Mouse (Mus musculus): ENCODE measurements at regions not wholly inside any gene's neighbourhood (a gene's known extent, or its start where the extent isn't known, plus 50 kb on each side); places are given as distances from the start of the nearest gene placed in this dataset.

GRCm38 (mm10) chr13:110907319-110907955 lies 347.4 kb upstream of the Actbl2 start:
- TF ChIP-seq UBTF (IDR thresholded peaks at IDR 0.05; ENCODE audit: borderline replicate concordance, insufficient read depth, low read depth, low read length) (no peak), MXI1 (IDR thresholded peaks at IDR 0.05; ENCODE audit: low read depth, low read length) (no peak), HCFC1 (IDR thresholded peaks at IDR 0.05; ENCODE audit: low read depth, low read length) (no peak), CHD1 (IDR thresholded peaks at IDR 0.05; ENCODE audit: low read depth, low read length) (no peak), ELF1 (IDR thresholded peaks at IDR 0.05; ENCODE audit: low read depth, low read length) (no peak), TBP (IDR thresholded peaks at IDR 0.05; ENCODE audit: low read depth, low read length) (no peak), USF2 (IDR thresholded peaks at IDR 0.05; ENCODE audit: borderline replicate concordance in 1 of 2, insufficient read depth in 1 of 2, low read depth in 1 of 2, low read length in 2 of 2) (no peak), ZMIZ1 (IDR thresholded peaks at IDR 0.05; ENCODE audit: low read depth, low read length) (no peak), ZKSCAN1 (IDR thresholded peaks at IDR 0.05; ENCODE audit: low read depth, low read length) (no peak), ZC3H11A (IDR thresholded peaks at IDR 0.05; ENCODE audit: low read depth, low read length) (no peak), POLR2A (IDR thresholded peaks at IDR 0.05; ENCODE audit: control insufficient read depth in 1 of 2, insufficient read depth in 1 of 2, low read depth in 1 of 2, low read length in 2 of 2, poor library complexity in 1 of 2) (no peak)

GRCm38 (mm10) chr13:110911866-110912265 lies 342.9 kb upstream of the Actbl2 start:
- Histone ChIP-seq H3K9me3 (replicated peaks; ENCODE audit: insufficient read depth, low read length) (no peaks in the 10 kb centered on the region), H3K4me1 (ENCODE audit: control insufficient read depth in 1 of 2, insufficient read depth in 2 of 2, low read length in 2 of 2) (no peaks in the 10 kb centered on the region), H3K9ac (ENCODE audit: control insufficient read depth, low read depth, low read length, poor library complexity, severe bottlenecking) (no peak overlapping the region), H3K36me3 (ENCODE audit: control insufficient read depth in 1 of 2, insufficient read depth in 2 of 2, low read length in 2 of 2) (no peaks in the 10 kb centered on the region), H3K79me2 (ENCODE audit: control insufficient read depth, insufficient read depth, low read length, poor library complexity) (no peaks in the 10 kb centered on the region), H3K27me3 (ENCODE audit: control insufficient read depth in 1 of 2, insufficient read depth in 2 of 2, low read length in 2 of 2) (no peaks in the 10 kb centered on the region), H3K27ac (ENCODE audit: control insufficient read depth, low read depth, low read length) (no peak overlapping the region), H3K4me3 (ENCODE audit: control insufficient read depth in 1 of 2, insufficient read depth in 1 of 2, low read depth in 2 of 2, low read length in 2 of 2) (no peak overlapping the region)
- TF ChIP-seq USF2 (IDR thresholded peaks at IDR 0.05; ENCODE audit: borderline replicate concordance in 1 of 2, insufficient read depth in 1 of 2, low read depth in 1 of 2, low read length in 2 of 2) (no peak), JUND (IDR thresholded peaks at IDR 0.05; ENCODE audit: low read depth, low read length) (no peak), SMC3 (IDR thresholded peaks at IDR 0.05; ENCODE audit: low read depth, low read length) (no peak), MAZ (IDR thresholded peaks at IDR 0.05; ENCODE audit: low read depth, low read length) (no peak), ZNF384 (IDR thresholded peaks at IDR 0.05; ENCODE audit: low read depth, low read length) (no peak), TCF12 (IDR thresholded peaks at IDR 0.05; ENCODE audit: low read depth, low read length) (no peak), SIN3A (IDR thresholded peaks at IDR 0.05; ENCODE audit: low read length) (no peak), ZC3H11A (IDR thresholded peaks at IDR 0.05; ENCODE audit: low read depth, low read length) (no peak), MEF2A (IDR thresholded peaks at IDR 0.05; ENCODE audit: extremely low read depth, insufficient replicate concordance, low read depth, low read length, poor library complexity, severe bottlenecking) (no peak), GATA1 (IDR thresholded peaks at IDR 0.05; ENCODE audit: low read depth, low read length) (no peak), CTCF (IDR thresholded peaks at IDR 0.05 in 2 of 3, conservative IDR thresholded peaks at IDR 0.05 in 1 of 3; ENCODE audit: control insufficient read depth in 1 of 3, insufficient read depth in 1 of 3, low read depth in 2 of 3, low read length in 3 of 3, poor library complexity in 1 of 3, severe bottlenecking in 1 of 3) (no peak), TBP (IDR thresholded peaks at IDR 0.05; ENCODE audit: low read depth, low read length) (no peak), MAFK (IDR thresholded peaks at IDR 0.05; ENCODE audit: borderline replicate concordance, low read depth, low read length) (no peak), MYB (IDR thresholded peaks at IDR 0.05; ENCODE audit: low read depth, low read length) (no peak), HCFC1 (IDR thresholded peaks at IDR 0.05; ENCODE audit: low read depth, low read length) (no peak), CHD2 (IDR thresholded peaks at IDR 0.05; ENCODE audit: low read length) (no peak)
- no peak for DNase-seq (ENCODE audit: low read depth, low spot score)

More at GRCm38 (mm10) chr13:110907319-110907955, 347.4 kb upstream of the Actbl2 start:
- no peak overlapping the region for H3K9ac ChIP-seq (ENCODE audit: control insufficient read depth, low read depth, low read length, poor library complexity, severe bottlenecking)
- no peaks in the 10 kb centered on the region for H3K9me3 ChIP-seq (replicated peaks; ENCODE audit: insufficient read depth, low read length)
- no peak overlapping the region for H3K4me3 ChIP-seq (ENCODE audit: control insufficient read depth in 1 of 2, insufficient read depth in 1 of 2, low read depth in 2 of 2, low read length in 2 of 2)
- H3K79me2 ChIP-seq (ENCODE audit: control insufficient read depth, insufficient read depth, low read length, poor library complexity): no peaks in the 10 kb centered on the region
- no peaks in the 10 kb centered on the region for H3K4me1 ChIP-seq (ENCODE audit: control insufficient read depth in 1 of 2, insufficient read depth in 2 of 2, low read length in 2 of 2)
- H3K27ac ChIP-seq (ENCODE audit: control insufficient read depth, low read depth, low read length): no peak overlapping the region
- DNase-seq (ENCODE audit: low read depth, low spot score): no peak
- no peaks in the 10 kb centered on the region for H3K27me3 ChIP-seq (ENCODE audit: control insufficient read depth in 1 of 2, insufficient read depth in 2 of 2, low read length in 2 of 2)
- no peaks in the 10 kb centered on the region for H3K36me3 ChIP-seq (ENCODE audit: control insufficient read depth in 1 of 2, insufficient read depth in 2 of 2, low read length in 2 of 2)
